Mouse (Mus musculus): ENCODE results near the gene 9230104L09Rik. TPM values are rescaled to one million over a fixed set of nuclear protein-coding genes. Genes with fewer than 3 reads are reported as not detected.

9230104L09Rik gene
- polyA plus RNA-seq, 1 experiment from 2014 or later = not detected

- ATAC-seq (no peak), DNase-seq (ENCODE audit: low spot score) (no peak)
- no peak within 1 kb of the TSS for H3K27ac ChIP-seq (ENCODE audit: low read depth, low read length)
- H3K4me1 ChIP-seq (ENCODE audit: control insufficient read depth, insufficient read depth, low read length) = no peaks in the 10 kb centered on the region
- no peaks in the 10 kb centered on the region for H3K36me3 ChIP-seq (ENCODE audit: control insufficient read depth, insufficient read depth, low read length)
- no peaks in the 10 kb centered on the region for H3K9me3 ChIP-seq (replicated peaks; ENCODE audit: control insufficient read depth, low read length)
- H3K4me3 ChIP-seq (ENCODE audit: low read depth, low read length) = no peak within 1 kb of the TSS
- H3K4me2 ChIP-seq (ENCODE audit: low read length) = no peak within 1 kb of the TSS
- 69% methylated on average over 4 of the region's 4 CpGs for WGBS
- no peaks in the 10 kb centered on the region for H3K27me3 ChIP-seq (replicated peaks; ENCODE audit: control insufficient read depth, insufficient read depth, low read length)
- H3K9ac ChIP-seq (ENCODE audit: low read length) = no peak within 1 kb of the TSS
Measured at GRCm38 (mm10) chr2:148834912-148835311, 29.9 kb downstream of the 9230104L09Rik start, which contains the start of gene Cst9. Gene Cst9 (plus strand): TSS chr2:148835147.

GRCm38 (mm10) chr2:148825986-148826385, 38.9 kb downstream of the 9230104L09Rik start:
- no peak overlapping the region for H3K9ac ChIP-seq (ENCODE audit: low read length)
- H3K36me3 ChIP-seq (ENCODE audit: control insufficient read depth, insufficient read depth, low read length) = no peaks in the 10 kb centered on the region
- 79% methylated on average over 1 of the region's 1 CpGs for WGBS
- no peak overlapping the region for H3K27ac ChIP-seq (ENCODE audit: low read depth, low read length)
- H3K4me3 ChIP-seq (ENCODE audit: low read depth, low read length) = no peak overlapping the region
- no peaks in the 10 kb centered on the region for H3K9me3 ChIP-seq (replicated peaks; ENCODE audit: control insufficient read depth, low read length)
- no peak overlapping the region for H3K4me2 ChIP-seq (ENCODE audit: low read length)
- no peaks in the 10 kb centered on the region for H3K27me3 ChIP-seq (replicated peaks; ENCODE audit: control insufficient read depth, insufficient read depth, low read length)
- no peaks in the 10 kb centered on the region for H3K4me1 ChIP-seq (ENCODE audit: control insufficient read depth, insufficient read depth, low read length)
- no peak for ATAC-seq
- no peak for DNase-seq (ENCODE audit: low spot score)

- Histone ChIP-seq H3K36me3 (ENCODE audit: control insufficient read depth, insufficient read depth, low read length) (no peaks in the 10 kb centered on the region), H3K27ac (ENCODE audit: low read depth, low read length) (no peak within 1 kb of the TSS), H3K4me2 (ENCODE audit: low read length) (no peak within 1 kb of the TSS), H3K27me3 (replicated peaks; ENCODE audit: control insufficient read depth, insufficient read depth, low read length) (no peaks in the 10 kb centered on the region), H3K4me1 (ENCODE audit: control insufficient read depth, insufficient read depth, low read length) (no peaks in the 10 kb centered on the region), H3K4me3 (ENCODE audit: low read depth, low read length) (no peak within 1 kb of the TSS), H3K9me3 (replicated peaks; ENCODE audit: control insufficient read depth, low read length) (no peaks in the 10 kb centered on the region), H3K9ac (ENCODE audit: low read length) (no peak within 1 kb of the TSS)
- ATAC-seq (no peak), DNase-seq (ENCODE audit: low spot score) (no peak)
Measured at GRCm38 (mm10) chr2:148819909-148820308, 44.9 kb downstream of the 9230104L09Rik start, which contains the start of gene Cst13. Gene Cst13 (plus strand): TSS chr2:148820081.

GRCm38 (mm10) chr2:148806696-148807095, 58.1 kb downstream of the 9230104L09Rik start:
- no peaks in the 10 kb centered on the region for H3K9me3 ChIP-seq (replicated peaks; ENCODE audit: control insufficient read depth, low read length)
- H3K27me3 ChIP-seq (replicated peaks; ENCODE audit: control insufficient read depth, insufficient read depth, low read length) = no peaks in the 10 kb centered on the region
- ATAC-seq = no peak
- no peak for DNase-seq (ENCODE audit: low spot score)
- no peak overlapping the region for H3K9ac ChIP-seq (ENCODE audit: low read length)
- no peaks in the 10 kb centered on the region for H3K4me1 ChIP-seq (ENCODE audit: control insufficient read depth, insufficient read depth, low read length)
- H3K4me3 ChIP-seq (ENCODE audit: low read depth, low read length) = no peak overlapping the region
- no peaks in the 10 kb centered on the region for H3K36me3 ChIP-seq (ENCODE audit: control insufficient read depth, insufficient read depth, low read length)
- 84% methylated on average over 6 of the region's 6 CpGs for WGBS
- H3K4me2 ChIP-seq (ENCODE audit: low read length) = no peak overlapping the region
- H3K27ac ChIP-seq (ENCODE audit: low read depth, low read length) = no peak overlapping the region

- Histone ChIP-seq H3K4me3 (ENCODE audit: low read depth, low read length) (no peak overlapping the region), H3K27me3 (replicated peaks; ENCODE audit: control insufficient read depth, insufficient read depth, low read length) (no peaks in the 10 kb centered on the region), H3K36me3 (ENCODE audit: control insufficient read depth, insufficient read depth, low read length) (no peaks in the 10 kb centered on the region), H3K9me3 (replicated peaks; ENCODE audit: control insufficient read depth, low read length) (no peaks in the 10 kb centered on the region), H3K27ac (ENCODE audit: low read depth, low read length) (no peak overlapping the region), H3K9ac (ENCODE audit: low read length) (no peak overlapping the region), H3K4me2 (ENCODE audit: low read length) (no peak overlapping the region), H3K4me1 (ENCODE audit: control insufficient read depth, insufficient read depth, low read length) (no peaks in the 10 kb centered on the region)
- ATAC-seq (no peak), DNase-seq (ENCODE audit: low spot score) (no peak)
- WGBS = 66% methylated on average over 3 of the region's 3 CpGs
Measured at GRCm38 (mm10) chr2:148801491-148801921, 63.3 kb downstream of the 9230104L09Rik start.

- H3K4me2 ChIP-seq (ENCODE audit: low read length) = no peak within 1 kb of the TSS
- DNase-seq (ENCODE audit: low spot score) (no peak), ATAC-seq (no peak)
- H3K9ac ChIP-seq (ENCODE audit: low read length) = no peak within 1 kb of the TSS
- H3K27ac ChIP-seq (ENCODE audit: low read depth, low read length) = no peak within 1 kb of the TSS
- no peaks in the 10 kb centered on the region for H3K36me3 ChIP-seq (ENCODE audit: control insufficient read depth, insufficient read depth, low read length)
- 79% methylated on average over 1 of the region's 1 CpGs for WGBS
- H3K4me3 ChIP-seq (ENCODE audit: low read depth, low read length) = no peak within 1 kb of the TSS
- no peaks in the 10 kb centered on the region for H3K27me3 ChIP-seq (replicated peaks; ENCODE audit: control insufficient read depth, insufficient read depth, low read length)
- no peaks in the 10 kb centered on the region for H3K9me3 ChIP-seq (replicated peaks; ENCODE audit: control insufficient read depth, low read length)
- no peaks in the 10 kb centered on the region for H3K4me1 ChIP-seq (ENCODE audit: control insufficient read depth, insufficient read depth, low read length)
Measured at GRCm38 (mm10) chr2:148798485-148798884, 66.4 kb downstream of the 9230104L09Rik start, which contains the start of gene Cst8. Gene Cst8 (plus strand): TSS chr2:148798785.

Other genes starting within 250 kb of the 9230104L09Rik start
- gene Nxt1, start 192.4 kb downstream of the 9230104L09Rik start, polyA plus RNA-seq (2014; fragmentation: Nextera tagmentation; extraction: Ambion mirVana) = 79.0 and 95.2 TPM in 2 replicates
- 21.1 and 21.6 TPM in 2 replicates for gene Gzf1, start 184.0 kb downstream of the 9230104L09Rik start, polyA plus RNA-seq (2014; fragmentation: Nextera tagmentation; extraction: Ambion mirVana)
- gene Napb, start 132.6 kb downstream of the 9230104L09Rik start, polyA plus RNA-seq (2014; fragmentation: Nextera tagmentation; extraction: Ambion mirVana) = 24.6 and 34.7 TPM in 2 replicates
- not detected in 2 replicates for gene Cstl1, start 114.7 kb downstream of the 9230104L09Rik start, polyA plus RNA-seq (2014; fragmentation: Nextera tagmentation; extraction: Ambion mirVana)
- gene Cst11, start 93.5 kb downstream of the 9230104L09Rik start, polyA plus RNA-seq (2014; fragmentation: Nextera tagmentation; extraction: Ambion mirVana) = not detected in 2 replicates
- gene 8030411F24Rik, start 83.0 kb downstream of the 9230104L09Rik start, polyA plus RNA-seq (2014; fragmentation: Nextera tagmentation; extraction: Ambion mirVana) = not detected in 2 replicates
- not detected in 2 replicates for gene Cst12, start 75.7 kb downstream of the 9230104L09Rik start, polyA plus RNA-seq (2014; fragmentation: Nextera tagmentation; extraction: Ambion mirVana)
- not detected in 2 replicates for gene Cst8, start 66.3 kb downstream of the 9230104L09Rik start, polyA plus RNA-seq (2014; fragmentation: Nextera tagmentation; extraction: Ambion mirVana)
- not detected in 2 replicates for gene Cst13, start 45.0 kb downstream of the 9230104L09Rik start, polyA plus RNA-seq (2014; fragmentation: Nextera tagmentation; extraction: Ambion mirVana)
- gene Cst9, start 29.9 kb downstream of the 9230104L09Rik start, polyA plus RNA-seq (2014; fragmentation: Nextera tagmentation; extraction: Ambion mirVana) = not detected in 2 replicates
- 547 and 623 TPM in 2 replicates for gene Cst3, start 10.7 kb upstream of the 9230104L09Rik start, polyA plus RNA-seq (2014; fragmentation: Nextera tagmentation; extraction: Ambion mirVana)
- not detected in 2 replicates for gene Gm1330, start 138.2 kb upstream of the 9230104L09Rik start, polyA plus RNA-seq (2014; fragmentation: Nextera tagmentation; extraction: Ambion mirVana)
- not detected in 2 replicates for gene Gm10750, start 152.2 kb upstream of the 9230104L09Rik start, polyA plus RNA-seq (2014; fragmentation: Nextera tagmentation; extraction: Ambion mirVana)

Measured in forebrain, embryonic 14.5 days (tissue).